Mouse (Mus musculus) monocyte, adult 5-6 weeks (primary cell): ENCODE results near the gene Rbms3. TPM values are rescaled to one million over a fixed set of nuclear protein-coding genes. Genes with fewer than 3 reads are reported as not detected.

Experiments used
- ATAC-seq: fragments of 153-309, 156-312 bp; replicated peaks from 2 replicates; pipeline ENCODE4 v1.8.0; 2017; ENCODE audit warnings: mild to moderate bottlenecking; ENCODE audit not compliant: low TSS enrichment, insufficient number of reproducible peaks, severe bottlenecking, poor library complexity, low FRiP score
- total RNA-seq: library from RNA; stranded (forward); fragments of 200-1000, 200-491, 200-594 nt; gene quantifications from 3 replicates; pipeline ENCODE4 v1.2.3, GENCODE M21; 2017

The Rbms3 gene
- total RNA-seq, 1 experiment from 2014 or later = not detected

- no peak for ATAC-seq
Observed at GRCm38 (mm10) chr9:116976575-116977408, 652.9 kb downstream of the Rbms3 start.

- no peak for ATAC-seq
Observed at GRCm38 (mm10) chr9:116975269-116975668, 654.4 kb downstream of the Rbms3 start.

GRCm38 (mm10) chr9:116974134-116974533 is 655.6 kb downstream of the Rbms3 start:
- no peak for ATAC-seq

- no peak for ATAC-seq
Observed at GRCm38 (mm10) chr9:116973594-116973993, 656.1 kb downstream of the Rbms3 start.

GRCm38 (mm10) chr9:116967317-116967716 is 662.4 kb downstream of the Rbms3 start:
- no peak for ATAC-seq

- no peak for ATAC-seq
Observed at GRCm38 (mm10) chr9:116965691-116966090, 664.0 kb downstream of the Rbms3 start.

- no peak for ATAC-seq
Observed at GRCm38 (mm10) chr9:116956156-116956555, 673.6 kb downstream of the Rbms3 start.

GRCm38 (mm10) chr9:116948211-116948610 is 681.5 kb downstream of the Rbms3 start:
- no peak for ATAC-seq

GRCm38 (mm10) chr9:116947369-116947768 is 682.3 kb downstream of the Rbms3 start:
- ATAC-seq = no peak

- ATAC-seq = no peak
Observed at GRCm38 (mm10) chr9:116946787-116947186, 682.9 kb downstream of the Rbms3 start.

- ATAC-seq = no peak
Observed at GRCm38 (mm10) chr9:116945689-116946088, 684.0 kb downstream of the Rbms3 start.

GRCm38 (mm10) chr9:116943902-116944301 is 685.8 kb downstream of the Rbms3 start:
- ATAC-seq = no peak

- ATAC-seq = no peak
Observed at GRCm38 (mm10) chr9:116941116-116941515, 688.6 kb downstream of the Rbms3 start.

GRCm38 (mm10) chr9:116940693-116941092 is 689.0 kb downstream of the Rbms3 start:
- ATAC-seq = no peak

GRCm38 (mm10) chr9:116928338-116928737 is 701.4 kb downstream of the Rbms3 start:
- ATAC-seq = no peak

GRCm38 (mm10) chr9:116923151-116923550 is 706.6 kb downstream of the Rbms3 start:
- no peak for ATAC-seq

- no peak for ATAC-seq
Observed at GRCm38 (mm10) chr9:116922561-116922960, 707.2 kb downstream of the Rbms3 start.

- ATAC-seq = no peak
Observed at GRCm38 (mm10) chr9:116919441-116920019, 710.2 kb downstream of the Rbms3 start.

- no peak for ATAC-seq
Observed at GRCm38 (mm10) chr9:116912493-116912847, 717.2 kb downstream of the Rbms3 start.

GRCm38 (mm10) chr9:116911781-116912492 is 717.8 kb downstream of the Rbms3 start:
- ATAC-seq = no peak
